Mouse (Mus musculus): ENCODE measurements around the gene Ndufa3. TPM values are rescaled to one million over a fixed set of nuclear protein-coding genes. Genes with fewer than 3 reads are reported as not detected.
"Not testable (repeated sequence)": the region's sequence is repeated elsewhere in the genome, so short reads cannot be mapped to it uniquely, and the experiment has no call there.

Ndufa3 gene
- polyA plus RNA-seq, 1 experiment from 2014 or later = 457 TPM

DNA sequence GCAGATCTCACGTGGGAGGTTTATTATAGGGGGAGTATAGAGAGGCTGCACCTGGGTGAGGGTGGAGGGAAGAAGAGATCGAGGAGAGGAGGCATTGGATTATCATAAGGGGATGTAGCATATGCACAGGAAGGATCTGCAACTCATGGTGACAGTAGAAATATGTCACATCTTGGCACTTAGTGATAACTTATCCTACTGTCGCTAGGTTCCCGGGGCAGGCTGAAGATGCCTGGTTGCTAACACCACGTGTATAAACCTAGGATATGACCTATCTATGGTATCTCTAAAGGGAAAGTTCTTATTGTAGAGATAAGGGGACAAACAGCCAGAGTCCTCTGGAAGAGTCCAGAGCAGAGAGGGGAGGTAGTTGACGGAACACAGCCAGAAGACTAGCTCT lies 31.4 kb upstream of the Ndufa3 start:
- Histone ChIP-seq H3K9ac (ENCODE audit: low read length) (no peak overlapping the region), H3K4me1 (ENCODE audit: control insufficient read depth, insufficient read depth, low read length) (no peaks in the 10 kb centered on the region), H3K36me3 (ENCODE audit: control insufficient read depth, insufficient read depth, low read length) (no peaks in the 10 kb centered on the region), H3K4me3 (replicated peaks; ENCODE audit: low read length) (no peak overlapping the region), H3K4me2 (ENCODE audit: low read depth, low read length) (no peak overlapping the region), H3K27ac (ENCODE audit: low read length) (no peak overlapping the region), H3K27me3 (ENCODE audit: control insufficient read depth, insufficient read depth, low read length) (no peaks in the 10 kb centered on the region), H3K9me3 (replicated peaks; ENCODE audit: control insufficient read depth, low read length) (no peaks in the 10 kb centered on the region)
- no peak for ATAC-seq (ENCODE audit: insufficient read depth, low FRiP score)
- WGBS = 13% methylated on average over 6 of the region's 6 CpGs

DNA sequence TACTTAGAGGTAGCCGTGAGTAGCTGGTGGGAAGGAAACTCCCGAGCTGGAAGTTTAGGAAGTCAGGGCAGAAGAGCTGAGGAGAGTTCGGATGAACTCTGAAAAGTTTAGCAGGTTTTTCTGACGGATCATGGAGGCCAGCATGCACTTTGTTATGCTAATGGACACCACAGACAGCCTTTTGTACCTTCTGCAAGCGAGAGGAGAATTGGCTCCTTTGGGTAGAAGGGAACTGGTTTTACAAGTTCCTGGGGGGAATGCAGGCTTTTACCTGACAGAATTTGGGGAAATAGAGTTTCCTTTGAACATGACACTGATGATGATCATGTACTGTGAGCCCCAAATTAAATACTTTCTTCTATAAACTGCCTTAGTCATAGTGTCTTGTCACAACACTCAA lies 30.9 kb upstream of the Ndufa3 start:
- 7% methylated on average over 5 of the region's 5 CpGs for WGBS
- no peaks in the 10 kb centered on the region for H3K9me3 ChIP-seq (replicated peaks; ENCODE audit: control insufficient read depth, low read length)

DNA sequence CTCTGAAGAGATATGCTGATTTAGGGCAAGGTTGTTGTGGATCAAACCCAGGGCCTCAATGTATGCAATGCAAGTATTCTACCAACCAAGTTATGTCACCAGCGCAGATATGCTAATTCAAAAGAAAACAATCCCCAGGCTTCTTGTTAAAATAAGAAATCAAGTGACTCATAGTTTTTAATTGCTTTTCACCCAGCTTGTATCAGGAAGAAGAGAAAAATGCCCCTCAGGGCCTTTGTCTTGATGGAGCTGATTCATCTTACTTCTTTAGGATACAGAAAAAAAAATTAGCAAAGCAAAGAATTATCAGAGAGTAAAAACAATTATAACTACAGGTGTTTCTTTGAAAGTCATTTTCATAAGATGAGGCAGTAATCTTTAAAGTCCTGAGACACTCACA lies 29.9 kb upstream of the Ndufa3 start:
- 70% methylated on average over 1 of the region's 1 CpGs for WGBS
- H3K4me1 ChIP-seq (ENCODE audit: control insufficient read depth, insufficient read depth, low read length) = no peaks in the 10 kb centered on the region
- no peak overlapping the region for H3K4me3 ChIP-seq (replicated peaks; ENCODE audit: low read length)
- no peaks in the 10 kb centered on the region for H3K27me3 ChIP-seq (ENCODE audit: control insufficient read depth, insufficient read depth, low read length)
- no peak overlapping the region for H3K27ac ChIP-seq (ENCODE audit: low read length)
- no peaks in the 10 kb centered on the region for H3K36me3 ChIP-seq (ENCODE audit: control insufficient read depth, insufficient read depth, low read length)
- no peaks in the 10 kb centered on the region for H3K9me3 ChIP-seq (replicated peaks; ENCODE audit: control insufficient read depth, low read length)
- H3K4me2 ChIP-seq (ENCODE audit: low read depth, low read length) = no peak overlapping the region
- H3K9ac ChIP-seq (ENCODE audit: low read length) = no peak overlapping the region
- no peak for ATAC-seq (ENCODE audit: insufficient read depth, low FRiP score)

More for the DNA sequence above, 30.9 kb upstream of the Ndufa3 start:
- Histone ChIP-seq H3K4me1 (ENCODE audit: control insufficient read depth, insufficient read depth, low read length) (no peaks in the 10 kb centered on the region), H3K27me3 (ENCODE audit: control insufficient read depth, insufficient read depth, low read length) (no peaks in the 10 kb centered on the region), H3K27ac (ENCODE audit: low read length) (no peak overlapping the region), H3K9ac (ENCODE audit: low read length) (no peak overlapping the region), H3K4me2 (ENCODE audit: low read depth, low read length) (no peak overlapping the region), H3K4me3 (replicated peaks; ENCODE audit: low read length) (no peak overlapping the region), H3K36me3 (ENCODE audit: control insufficient read depth, insufficient read depth, low read length) (no peaks in the 10 kb centered on the region)
- no peak for ATAC-seq (ENCODE audit: insufficient read depth, low FRiP score)

DNA sequence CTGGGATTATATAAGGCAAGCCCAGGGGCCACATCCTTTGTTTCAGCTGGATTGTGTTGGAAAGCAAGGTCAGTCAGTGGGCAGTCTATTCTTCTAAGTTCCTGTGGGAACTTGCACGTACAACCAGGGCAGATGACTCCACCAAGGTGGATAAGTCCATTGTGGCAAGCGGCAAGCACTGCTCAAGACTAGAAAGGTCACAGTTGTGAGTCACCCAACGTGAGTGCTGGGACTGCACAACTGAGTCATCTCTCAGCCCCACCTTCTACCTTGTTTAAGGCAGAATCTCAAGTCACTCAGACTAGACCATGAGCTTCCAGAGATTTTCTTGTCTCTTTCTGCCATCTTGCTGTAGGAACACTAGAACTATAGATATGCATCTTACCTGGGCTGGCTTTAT lies 26.6 kb upstream of the Ndufa3 start:
- no peak overlapping the region for H3K4me2 ChIP-seq (ENCODE audit: low read depth, low read length)
- no peak overlapping the region for H3K9ac ChIP-seq (ENCODE audit: low read length)
- no peak overlapping the region for H3K4me3 ChIP-seq (replicated peaks; ENCODE audit: low read length)
- no peaks in the 10 kb centered on the region for H3K4me1 ChIP-seq (ENCODE audit: control insufficient read depth, insufficient read depth, low read length)
- no peaks in the 10 kb centered on the region for H3K27me3 ChIP-seq (ENCODE audit: control insufficient read depth, insufficient read depth, low read length)
- no peaks in the 10 kb centered on the region for H3K36me3 ChIP-seq (ENCODE audit: control insufficient read depth, insufficient read depth, low read length)
- no peak overlapping the region for H3K27ac ChIP-seq (ENCODE audit: low read length)
- H3K9me3 ChIP-seq (replicated peaks; ENCODE audit: control insufficient read depth, low read length) = no peaks in the 10 kb centered on the region
- 71% methylated on average over 3 of the region's 3 CpGs for WGBS
- ATAC-seq (ENCODE audit: insufficient read depth, low FRiP score) = no peak

DNA sequence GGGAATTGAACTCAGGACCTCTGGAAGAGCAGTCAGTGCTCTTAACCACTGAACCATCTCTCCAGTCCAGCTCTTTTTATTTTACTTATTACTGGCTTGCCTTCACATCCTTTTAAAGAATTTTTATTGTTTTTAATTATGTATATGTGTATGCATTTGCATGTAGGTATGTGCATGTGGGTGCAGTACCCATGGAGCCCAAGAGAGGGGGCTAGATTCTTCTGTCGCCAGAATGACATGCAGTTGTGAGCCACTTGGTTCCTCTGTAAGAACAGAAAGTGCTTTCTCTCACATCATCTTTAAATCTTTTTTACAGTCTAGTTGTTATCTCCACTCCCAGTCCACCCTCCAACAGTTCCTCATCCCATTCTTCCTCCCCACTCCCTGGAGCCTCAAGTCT lies 25.6 kb upstream of the Ndufa3 start:
- H3K27me3 ChIP-seq (ENCODE audit: control insufficient read depth, insufficient read depth, low read length) = no peaks in the 10 kb centered on the region
- H3K36me3 ChIP-seq (ENCODE audit: control insufficient read depth, insufficient read depth, low read length) = no peaks in the 10 kb centered on the region
- no peak overlapping the region for H3K4me2 ChIP-seq (ENCODE audit: low read depth, low read length)
- WGBS = 80% methylated on average over 1 of the region's 1 CpGs
- H3K4me3 ChIP-seq (replicated peaks; ENCODE audit: low read length) = no peak overlapping the region
- H3K27ac ChIP-seq (ENCODE audit: low read length) = no peak overlapping the region
- no peaks in the 10 kb centered on the region for H3K9me3 ChIP-seq (replicated peaks; ENCODE audit: control insufficient read depth, low read length)
- ATAC-seq (ENCODE audit: insufficient read depth, low FRiP score) = no peak
- H3K4me1 ChIP-seq (ENCODE audit: control insufficient read depth, insufficient read depth, low read length) = no peaks in the 10 kb centered on the region
- H3K9ac ChIP-seq (ENCODE audit: low read length) = no peak overlapping the region

DNA sequence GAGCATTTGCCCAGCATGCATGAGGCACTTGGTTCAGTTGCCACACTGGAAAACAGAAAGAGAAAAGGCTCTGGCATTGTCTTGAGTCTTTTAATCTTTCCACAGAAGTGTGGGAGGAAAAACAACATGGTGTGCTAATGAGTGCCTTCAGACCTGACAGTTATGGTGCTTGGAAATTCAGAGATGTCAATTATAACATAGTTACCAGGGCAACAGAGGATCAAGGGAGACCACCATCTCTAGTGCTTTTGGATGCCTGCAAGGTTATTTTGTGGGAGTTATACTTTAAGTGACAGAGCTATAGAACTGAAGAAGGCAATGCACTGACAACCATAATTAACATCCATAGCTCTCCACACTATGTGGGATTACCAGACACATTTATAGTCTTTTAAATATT lies 23.3 kb upstream of the Ndufa3 start:
- H3K36me3 ChIP-seq (ENCODE audit: control insufficient read depth, insufficient read depth, low read length) = no peaks in the 10 kb centered on the region
- no peaks in the 10 kb centered on the region for H3K27me3 ChIP-seq (ENCODE audit: control insufficient read depth, insufficient read depth, low read length)
- H3K4me1 ChIP-seq (ENCODE audit: control insufficient read depth, insufficient read depth, low read length) = no peaks in the 10 kb centered on the region
- no peak overlapping the region for H3K4me3 ChIP-seq (replicated peaks; ENCODE audit: low read length)
- H3K4me2 ChIP-seq (ENCODE audit: low read depth, low read length) = no peak overlapping the region
- no peak overlapping the region for H3K27ac ChIP-seq (ENCODE audit: low read length)
- no peak for ATAC-seq (ENCODE audit: insufficient read depth, low FRiP score)
- H3K9ac ChIP-seq (ENCODE audit: low read length) = no peak overlapping the region
- H3K9me3 ChIP-seq (replicated peaks; ENCODE audit: control insufficient read depth, low read length) = no peaks in the 10 kb centered on the region

DNA sequence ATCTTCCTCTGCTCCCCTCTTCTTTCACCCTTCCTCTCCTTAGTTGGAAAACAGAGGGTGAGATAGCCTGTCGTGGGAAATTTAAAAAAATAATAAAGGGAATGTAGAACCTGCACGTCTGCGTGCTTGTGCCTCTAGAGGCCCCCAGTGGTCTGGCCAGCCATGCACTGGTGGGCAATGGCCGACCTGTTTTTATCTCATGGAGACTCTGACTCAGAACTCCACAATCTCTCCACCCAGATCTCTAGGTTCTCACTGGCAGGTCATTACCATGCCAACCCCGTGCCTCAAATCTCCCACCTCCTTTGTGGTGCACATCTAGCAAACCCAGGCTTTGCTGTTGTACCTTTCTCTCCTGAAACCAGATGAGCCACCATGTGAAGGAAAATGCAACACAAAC lies 22.5 kb upstream of the Ndufa3 start:
- 0 out of 2 replicates have a peak, but pooled peaks have one; percentile 33 for ATAC-seq (ENCODE audit: insufficient read depth, low FRiP score)
- no peaks in the 10 kb centered on the region for H3K36me3 ChIP-seq (ENCODE audit: control insufficient read depth, insufficient read depth, low read length)
- 11% methylated on average over 5 of the region's 5 CpGs for WGBS
- H3K4me3 ChIP-seq (replicated peaks; ENCODE audit: low read length) = peak overlapping the region; percentile 24
- no peak overlapping the region for H3K9ac ChIP-seq (ENCODE audit: low read length)
- no peaks in the 10 kb centered on the region for H3K4me1 ChIP-seq (ENCODE audit: control insufficient read depth, insufficient read depth, low read length)
- H3K27me3 ChIP-seq (ENCODE audit: control insufficient read depth, insufficient read depth, low read length) = no peaks in the 10 kb centered on the region
- H3K9me3 ChIP-seq (replicated peaks; ENCODE audit: control insufficient read depth, low read length) = no peaks in the 10 kb centered on the region
- H3K4me2 ChIP-seq (ENCODE audit: low read depth, low read length) = peak overlapping the region; percentile 36; the same call in 1 of the 2 replicates
- H3K27ac ChIP-seq (ENCODE audit: low read length) = no peak overlapping the region

DNA sequence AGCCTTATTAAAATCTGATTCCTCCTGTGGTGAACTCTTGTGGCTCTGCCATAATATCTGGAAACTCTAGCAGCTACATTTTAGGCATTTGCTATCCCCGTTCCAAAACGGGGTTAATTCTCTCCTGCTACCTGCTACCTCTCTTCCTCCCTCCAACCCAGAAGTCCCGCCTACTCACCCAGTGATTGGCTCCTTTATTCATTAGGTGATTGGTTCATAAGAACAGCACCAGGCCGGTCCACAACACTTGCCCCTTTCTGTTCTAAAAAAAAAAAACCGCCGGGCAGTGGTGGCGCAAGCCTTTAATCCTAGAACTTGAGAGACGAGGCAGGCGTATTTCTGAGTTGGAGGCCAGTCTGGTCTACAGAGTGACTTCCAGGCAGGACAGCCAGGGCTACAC lies 22.0 kb upstream of the Ndufa3 start:
- no peak for ATAC-seq (ENCODE audit: insufficient read depth, low FRiP score)
- no peaks in the 10 kb centered on the region for H3K36me3 ChIP-seq (ENCODE audit: control insufficient read depth, insufficient read depth, low read length)
- no peaks in the 10 kb centered on the region for H3K4me1 ChIP-seq (ENCODE audit: control insufficient read depth, insufficient read depth, low read length)
- H3K4me2 ChIP-seq (ENCODE audit: low read depth, low read length) = peak overlapping the region; percentile 36; the same call in 1 of the 2 replicates
- 14% methylated on average over 9 of the region's 9 CpGs for WGBS
- H3K9ac ChIP-seq (ENCODE audit: low read length) = no peak overlapping the region
- no peaks in the 10 kb centered on the region for H3K9me3 ChIP-seq (replicated peaks; ENCODE audit: control insufficient read depth, low read length)
- H3K27me3 ChIP-seq (ENCODE audit: control insufficient read depth, insufficient read depth, low read length) = no peaks in the 10 kb centered on the region
- no peak overlapping the region for H3K27ac ChIP-seq (ENCODE audit: low read length)
- H3K4me3 ChIP-seq (replicated peaks; ENCODE audit: low read length) = peak overlapping the region; percentile 24

DNA sequence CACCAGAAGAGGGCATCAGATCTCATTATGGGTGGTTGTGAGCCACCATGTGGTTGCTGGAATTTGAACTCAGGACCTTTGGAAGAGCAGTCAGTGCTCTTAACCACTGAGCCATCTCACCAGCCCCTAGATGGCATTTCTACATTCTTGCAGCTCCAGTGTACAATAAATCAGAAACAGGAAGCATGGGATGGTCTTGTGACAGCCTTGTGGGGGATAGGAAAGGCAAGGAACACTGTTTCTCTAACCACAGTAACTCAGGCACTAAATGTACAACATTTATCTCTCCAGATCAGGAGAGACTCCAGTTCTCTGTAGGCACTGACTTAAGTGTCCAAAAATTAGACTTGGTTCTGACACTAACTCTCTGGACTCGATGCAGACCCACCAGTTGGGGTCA lies 19.4 kb upstream of the Ndufa3 start:
- H3K36me3 ChIP-seq (ENCODE audit: control insufficient read depth, insufficient read depth, low read length); H3K9me3 ChIP-seq (replicated peaks; ENCODE audit: control insufficient read depth, low read length); H3K27me3 ChIP-seq (ENCODE audit: control insufficient read depth, insufficient read depth, low read length); H3K27ac ChIP-seq (ENCODE audit: low read length); ATAC-seq (ENCODE audit: insufficient read depth, low FRiP score); H3K4me1 ChIP-seq (ENCODE audit: control insufficient read depth, insufficient read depth, low read length); H3K4me3 ChIP-seq (replicated peaks; ENCODE audit: low read length); H3K9ac ChIP-seq (ENCODE audit: low read length); H3K4me2 ChIP-seq (ENCODE audit: low read depth, low read length): not testable (repeated sequence)
- 64% methylated on average over 1 of the region's 1 CpGs for WGBS

DNA sequence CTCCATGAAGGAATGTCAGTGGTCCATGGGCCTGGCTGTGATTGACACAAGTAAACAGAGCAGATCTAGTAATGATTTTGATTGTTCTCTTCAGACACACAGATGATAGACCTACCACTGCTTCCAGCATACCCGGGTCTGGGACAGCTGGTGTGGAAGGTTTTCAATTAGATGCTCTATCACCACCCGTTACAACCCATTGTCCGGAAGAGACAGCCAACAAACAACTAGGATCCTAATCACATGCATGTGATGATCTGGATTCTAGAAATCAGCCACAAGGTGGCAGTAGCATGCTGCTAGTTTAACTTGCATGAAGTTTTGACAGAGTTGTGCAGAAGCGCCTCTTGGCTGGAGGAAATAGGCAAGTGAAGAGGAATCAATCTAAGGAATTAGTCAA lies 16.1 kb upstream of the Ndufa3 start:
- ATAC-seq (ENCODE audit: insufficient read depth, low FRiP score) = no peak
- no peak overlapping the region for H3K4me3 ChIP-seq (replicated peaks; ENCODE audit: low read length)
- H3K27me3 ChIP-seq (ENCODE audit: control insufficient read depth, insufficient read depth, low read length) = no peaks in the 10 kb centered on the region
- no peaks in the 10 kb centered on the region for H3K9me3 ChIP-seq (replicated peaks; ENCODE audit: control insufficient read depth, low read length)
- H3K4me1 ChIP-seq (ENCODE audit: control insufficient read depth, insufficient read depth, low read length) = no peaks in the 10 kb centered on the region
- no peak overlapping the region for H3K4me2 ChIP-seq (ENCODE audit: low read depth, low read length)
- no peaks in the 10 kb centered on the region for H3K36me3 ChIP-seq (ENCODE audit: control insufficient read depth, insufficient read depth, low read length)
- H3K27ac ChIP-seq (ENCODE audit: low read length) = no peak overlapping the region
- WGBS = 10% methylated on average over 4 of the region's 4 CpGs
- no peak overlapping the region for H3K9ac ChIP-seq (ENCODE audit: low read length)
